ENCODE assay signal across 11 mouse cellular contexts in the genomic region with DNA sequence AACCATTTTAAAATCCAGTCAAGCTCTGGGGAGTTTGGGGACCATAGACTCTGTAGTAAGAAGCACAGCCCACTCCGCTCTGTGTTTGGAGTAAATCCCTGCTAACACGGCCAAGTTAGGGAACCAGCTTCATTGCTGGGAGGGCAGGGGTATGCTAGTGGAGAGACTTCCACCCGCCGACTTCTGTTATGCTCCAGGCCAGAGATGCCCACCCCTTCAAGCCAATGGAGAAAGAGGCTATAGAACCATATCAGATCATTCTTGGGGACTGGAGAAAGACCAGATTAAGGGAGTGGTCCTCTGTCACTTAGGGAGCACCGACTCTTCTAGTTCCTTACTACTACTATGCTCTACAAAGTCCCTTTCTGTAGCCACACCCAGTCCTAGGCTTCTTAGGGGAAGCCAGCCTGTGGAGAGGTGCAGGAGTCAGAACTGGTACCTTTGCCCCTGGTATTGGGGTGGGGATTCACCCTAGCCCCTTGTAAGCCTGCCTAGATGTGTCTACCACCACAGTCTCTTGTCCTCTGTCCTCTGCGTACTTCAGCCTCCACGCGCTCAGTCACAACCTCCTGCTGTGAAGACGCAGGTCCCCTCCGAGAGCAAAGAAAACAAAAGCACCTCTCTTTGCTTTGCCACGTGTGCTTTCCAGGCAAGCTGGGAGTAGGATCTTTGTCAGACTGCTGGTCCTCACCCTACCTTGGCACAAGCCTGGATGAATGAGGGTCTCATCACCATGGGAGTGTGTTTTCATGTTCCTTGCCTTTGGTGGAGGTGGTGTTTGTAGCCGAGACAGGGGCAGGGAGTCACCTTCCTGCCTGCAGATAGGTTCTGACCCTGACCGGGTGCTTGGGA. TPM values are rescaled to one million over a fixed set of nuclear protein-coding genes. Genes with fewer than 3 reads are reported as not detected.
DNase-seq lines count a peak whose midpoint lies in the region; ATAC-seq lines count a peak whose summit lies in the region.
"Had no signal": no experiment of that assay in that cellular context is flagged by ENCODE, and none has a peak within 500 bp of the region (broad histone marks: within the 10 kb centered on the region; RNA-seq: fewer than 3 reads in every experiment).

No protein-coding gene starts in this region.

- H3K4me3 ChIP-seq in kidney, embryonic 16.5 days (ENCODE audit: low read length), result peak overlapping the region; percentile 73
- H3K4me3 ChIP-seq in embryonic facial prominence, embryonic 11.5 days (ENCODE audit: low read depth, low read length), result peak overlapping the region; percentile 79
- no peak overlapping the region for H3K4me3 ChIP-seq in hindbrain, embryonic 15.5 days

- peak overlapping the region; percentile 88 for H3K4me2 ChIP-seq in kidney, embryonic 16.5 days (replicated peaks; ENCODE audit: low read depth, low read length)
- peak overlapping the region; percentile 28 for H3K4me2 ChIP-seq in embryonic facial prominence, embryonic 11.5 days (ENCODE audit: low read depth, low read length)
- 0 out of 2 replicates have a peak overlapping the region, but pooled peaks have one; percentile 23 for H3K4me2 ChIP-seq in hindbrain, embryonic 15.5 days

- H3K27ac ChIP-seq in kidney, embryonic 16.5 days (ENCODE audit: low read length), result peak overlapping the region; percentile 76
- H3K27ac ChIP-seq in embryonic facial prominence, embryonic 11.5 days (replicated peaks; ENCODE audit: low read depth, low read length), result no peak overlapping the region
- H3K27ac ChIP-seq in hindbrain, embryonic 15.5 days (replicated peaks), result 0 out of 2 replicates have a peak overlapping the region, but pooled peaks have one; percentile 23

- H3K4me1 ChIP-seq in kidney, embryonic 16.5 days (ENCODE audit: insufficient read depth, low read length), result peaks cover 22% of the 10 kb centered on the region
- H3K4me1 ChIP-seq in embryonic facial prominence, embryonic 11.5 days (ENCODE audit: control insufficient read depth, insufficient read depth, low read length), result peaks cover 15% of the 10 kb centered on the region
- peaks cover 32% of the 10 kb centered on the region for H3K4me1 ChIP-seq in hindbrain, embryonic 15.5 days (replicated peaks)

- DNase-seq in embryo, embryonic 10.5 days (ENCODE audit: low spot score), result peak; percentile 26
- no peak for DNase-seq in embryo, embryonic 10 days (ENCODE audit: low spot score)
- DNase-seq in kidney, adult 9 months, result no peak
- DNase-seq in embryonic facial prominence, embryonic 11.5 days (ENCODE audit: low spot score), result no peak
- DNase-seq in spleen, postnatal 10 days (ENCODE audit: low spot score in 2 of 2), result no peak
- no peak for DNase-seq in liver
- DNase-seq: cerebellum, adult 8-10 months had no signal

- ATAC-seq in kidney, embryonic 16.5 days (ENCODE audit: low FRiP score, low TSS enrichment), result no peak
- ATAC-seq in embryonic facial prominence, embryonic 11.5 days (replicated peaks; ENCODE audit: insufficient number of reproducible peaks, low FRiP score, low TSS enrichment, low read depth), result no peak
- no peak for ATAC-seq in hindbrain, embryonic 15.5 days (ENCODE audit: low FRiP score, low read depth)

- H3K9ac ChIP-seq in kidney, embryonic 16.5 days (replicated peaks; ENCODE audit: low read length), result peak overlapping the region; percentile 87
- H3K9ac ChIP-seq in embryonic facial prominence, embryonic 11.5 days (replicated peaks; ENCODE audit: low read length), result peak overlapping the region; percentile 19
- H3K9ac ChIP-seq in hindbrain, embryonic 15.5 days, result no peak overlapping the region

- H3K9me3 ChIP-seq in kidney, embryonic 16.5 days (ENCODE audit: low read length), result no peaks in the 10 kb centered on the region
- H3K9me3 ChIP-seq in embryonic facial prominence, embryonic 11.5 days (replicated peaks; ENCODE audit: control insufficient read depth, low read length), result no peaks in the 10 kb centered on the region
- H3K9me3 ChIP-seq in hindbrain, embryonic 15.5 days, result no peaks in the 10 kb centered on the region

- H3K36me3 ChIP-seq in kidney, embryonic 16.5 days (ENCODE audit: insufficient read depth, low read length), result no peaks in the 10 kb centered on the region
- H3K36me3 ChIP-seq in embryonic facial prominence, embryonic 11.5 days (replicated peaks; ENCODE audit: control insufficient read depth, insufficient read depth, low read depth, low read length), result no peaks in the 10 kb centered on the region
- H3K36me3 ChIP-seq in hindbrain, embryonic 15.5 days, result no peaks in the 10 kb centered on the region

- 5% methylated on average over 13 of the region's 13 CpGs for WGBS in kidney, embryonic 16.5 days
- WGBS in embryonic facial prominence, embryonic 11.5 days, result 9% methylated on average over 13 of the region's 13 CpGs
- 4% methylated on average over 13 of the region's 13 CpGs for WGBS in hindbrain, embryonic 15.5 days

- H3K27me3 ChIP-seq in kidney, embryonic 16.5 days (ENCODE audit: insufficient read depth, low read length), result peaks cover 94% of the 10 kb centered on the region
- peaks cover 42% of the 10 kb centered on the region for H3K27me3 ChIP-seq in embryonic facial prominence, embryonic 11.5 days (ENCODE audit: control insufficient read depth, insufficient read depth, low read length)
- peaks cover 70% of the 10 kb centered on the region for H3K27me3 ChIP-seq in hindbrain, embryonic 15.5 days

RNA-seq across cellular contexts. Expression of a gene that starts 3.1 kb away (rescaled TPM):
- polyA plus RNA-seq in kidney, embryonic 16.5 days (2015; fragmentation: Nextera tagmentation; extraction: Ambion mirVana), result 22.3 and 24.7 TPM in 2 replicates
- 22.3 and 28.3 TPM in 2 replicates for polyA plus RNA-seq in embryonic facial prominence, embryonic 11.5 days (2014; fragmentation: Nextera tagmentation; extraction: Ambion mirVana)
- polyA plus RNA-seq in hindbrain, embryonic 15.5 days (2015; fragmentation: Nextera tagmentation; extraction: Ambion mirVana), result 14.0 and 16.2 TPM in 2 replicates

RNA-seq across cellular contexts. Expression of a gene that starts 27.9 kb away (rescaled TPM):
- polyA plus RNA-seq in kidney, embryonic 16.5 days (2015; fragmentation: Nextera tagmentation; extraction: Ambion mirVana), result not detected in 2 replicates
- polyA plus RNA-seq in embryonic facial prominence, embryonic 11.5 days (2014; fragmentation: Nextera tagmentation; extraction: Ambion mirVana), result not detected in 2 replicates
- polyA plus RNA-seq in hindbrain, embryonic 15.5 days (2015; fragmentation: Nextera tagmentation; extraction: Ambion mirVana), result not detected in 2 replicates
- polyA plus RNA-seq: intestine, embryonic 14.5 days; neural tube, embryonic 14.5 days had no signal

Comparison
In these comparisons a context has a peak if more than half of its experiments do, and no peak if none do; other contexts are left out.
1. H3K4me2 ChIP-seq: peak in every context shown above with its lines; median percentile 88 in kidney, embryonic 16.5 days; 28 in embryonic facial prominence, embryonic 11.5 days; 23 in hindbrain, embryonic 15.5 days.